Mouse (Mus musculus) olfactory bulb, adult 2 months (tissue): ENCODE results near the gene Ciz1.

Experiments
- CTCF ChIP-seq: fragments of 200-500 bp; IDR thresholded peaks from 2 replicates; pipeline ENCODE4 v1.5.1; 2012; ENCODE audit warnings: low read depth, mild to moderate bottlenecking, low read length, moderate library complexity; ENCODE audit not compliant: insufficient read depth
- POLR2A ChIP-seq: fragments of 200-500 bp; IDR thresholded peaks from 2 replicates; pipeline ENCODE4 v1.6.1; 2012; ENCODE audit warnings: mild to moderate bottlenecking, low read depth, low read length, moderate library complexity; ENCODE audit not compliant: insufficient read depth

- TF ChIP-seq POLR2A (no peak), CTCF (no peak)
Observed at GRCm38 (mm10) chr2:32320721-32321120, 31.4 kb upstream of the Ciz1 start.
